Mouse (Mus musculus): ENCODE results near the gene Kng2.
"Not testable (repeated sequence)": the region's sequence is repeated elsewhere in the genome, so short reads cannot be mapped to it uniquely, and the experiment has no call there.

The Kng2 gene

DNA sequence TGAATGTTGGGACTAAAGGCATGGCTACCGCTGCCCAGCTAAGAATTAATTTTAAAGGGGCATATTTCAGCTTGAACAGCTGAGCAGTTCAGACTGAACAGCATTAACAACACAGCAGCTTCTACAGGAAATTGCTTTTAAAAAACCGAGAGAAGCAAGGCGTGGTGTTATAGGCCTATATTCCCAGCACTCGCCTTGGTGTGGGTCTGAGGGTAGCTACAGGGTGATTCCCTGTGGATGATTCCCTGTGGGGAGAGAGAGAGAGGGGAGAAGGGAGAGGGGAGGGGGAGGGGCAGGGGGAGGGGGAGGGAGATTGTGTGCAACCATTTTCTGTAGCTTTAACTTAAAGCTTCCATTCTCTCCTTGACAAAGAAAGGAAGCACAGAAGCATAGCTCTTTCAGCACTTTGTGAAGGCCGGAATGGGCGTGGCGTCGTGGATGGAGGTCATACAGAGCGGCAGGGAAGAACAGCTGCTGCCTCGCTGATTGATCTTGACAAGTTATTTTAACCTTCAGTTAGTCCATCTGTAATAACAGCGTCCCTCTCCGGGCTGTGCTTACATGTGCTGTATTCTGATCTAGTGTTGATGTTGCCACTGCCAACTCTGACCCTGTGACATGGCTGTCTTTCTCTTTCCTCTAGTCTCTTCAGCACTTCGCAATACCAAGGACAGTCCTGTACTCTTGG is 73.7 kb downstream of the Kng2 start:
- no peak for DNase-seq

DNA sequence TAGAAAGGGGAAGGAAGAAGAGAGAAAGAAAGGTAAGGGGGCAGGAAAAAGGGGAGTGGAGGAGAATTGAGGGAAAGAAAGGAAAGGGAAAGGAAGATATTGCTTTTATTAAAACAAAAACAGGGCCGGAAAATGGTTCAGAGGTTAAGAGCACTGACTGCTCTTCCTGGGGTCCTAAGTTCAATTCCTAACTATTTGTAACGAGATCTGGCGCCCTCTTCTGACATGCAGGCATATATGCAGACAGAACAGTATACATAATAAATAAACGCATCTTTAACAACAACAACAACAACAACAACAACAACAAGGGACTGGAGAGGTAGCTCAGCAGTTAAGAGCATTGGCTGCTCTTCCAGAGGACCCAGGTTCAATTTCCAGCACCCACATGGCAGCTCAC is 76.2 kb downstream of the Kng2 start:
- DNase-seq = no peak

DNA sequence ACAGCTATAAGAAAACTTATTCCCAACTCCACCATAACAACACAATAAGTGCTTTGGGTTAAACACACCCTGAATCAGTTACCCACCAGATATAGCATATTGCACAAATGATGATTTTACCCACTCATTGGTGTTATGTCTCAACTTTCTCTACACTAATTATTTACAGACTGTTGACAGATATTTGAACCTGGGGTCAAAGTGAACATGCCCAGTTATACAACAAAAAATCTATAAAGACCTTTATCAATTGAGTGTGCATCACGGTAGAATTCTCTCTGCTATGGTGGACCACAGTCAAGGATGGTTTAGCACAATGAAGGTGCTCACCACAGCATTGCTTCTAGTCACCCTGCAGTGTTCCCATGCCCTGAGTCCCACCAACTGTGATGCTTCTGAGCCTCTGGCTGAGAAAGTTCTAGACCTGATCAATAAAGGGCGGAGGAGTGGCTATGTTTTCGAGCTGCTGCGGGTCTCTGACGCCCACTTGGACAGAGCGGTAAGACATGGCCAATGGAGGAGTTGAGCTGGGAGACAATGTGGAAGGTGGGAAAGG is 78.4 kb downstream of the Kng2 start, which contains the start of gene Hrg:
TSS of gene Hrg (plus strand) at position 233 of the 556 bp plus-strand sequence.
- no peak for DNase-seq

DNA sequence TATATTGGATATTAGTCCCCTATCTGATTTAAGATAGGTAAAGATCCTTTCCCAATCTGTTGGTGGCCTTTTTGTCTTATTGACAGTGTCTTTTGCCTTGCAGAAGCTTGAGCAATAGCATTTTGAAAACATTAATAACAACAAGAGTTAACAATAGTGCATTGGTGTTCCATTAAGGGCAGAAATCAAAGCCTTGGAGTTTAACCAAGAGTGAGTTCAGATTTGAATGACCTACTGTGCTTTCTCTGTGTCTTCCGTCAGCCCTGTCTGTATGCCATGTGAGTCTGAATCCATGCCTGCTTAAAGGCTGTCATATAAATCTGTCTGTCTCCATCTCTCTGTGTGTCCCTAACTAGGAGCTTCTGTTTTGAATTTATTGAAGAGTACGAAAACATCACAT is 81.9 kb downstream of the Kng2 start:
- no peak for DNase-seq

DNA sequence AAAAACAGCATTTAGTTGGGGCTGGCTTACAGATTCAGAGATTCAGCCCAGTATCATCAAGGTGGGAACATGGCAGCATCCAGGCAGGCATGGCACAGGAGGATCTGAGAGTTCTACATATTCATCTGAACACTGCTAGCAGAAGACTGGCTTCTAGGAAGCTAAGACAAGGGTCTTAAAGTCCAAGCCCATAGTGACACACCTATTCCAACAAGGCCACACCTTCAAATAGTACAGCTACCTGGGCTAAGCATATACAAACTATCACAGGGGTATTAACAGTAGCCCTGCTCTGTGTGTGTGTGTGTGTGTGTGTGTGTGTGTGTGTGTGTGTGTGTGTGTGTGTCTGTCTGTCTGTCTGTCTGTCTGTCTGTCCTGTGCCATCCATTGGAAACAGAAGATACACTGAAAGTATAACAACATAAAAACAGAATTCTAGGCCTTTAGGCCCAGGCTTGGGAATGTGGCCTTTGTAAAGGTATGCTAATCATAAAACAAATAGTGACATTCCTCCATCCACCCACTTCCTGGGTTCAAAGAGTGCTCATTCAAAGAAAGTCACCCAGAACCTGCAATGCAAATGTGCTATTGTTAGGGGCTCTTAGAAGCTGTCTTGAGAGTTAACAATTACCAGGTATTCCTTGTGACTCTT is 87.3 kb downstream of the Kng2 start:
- DNase-seq = not testable (repeated sequence)

DNA sequence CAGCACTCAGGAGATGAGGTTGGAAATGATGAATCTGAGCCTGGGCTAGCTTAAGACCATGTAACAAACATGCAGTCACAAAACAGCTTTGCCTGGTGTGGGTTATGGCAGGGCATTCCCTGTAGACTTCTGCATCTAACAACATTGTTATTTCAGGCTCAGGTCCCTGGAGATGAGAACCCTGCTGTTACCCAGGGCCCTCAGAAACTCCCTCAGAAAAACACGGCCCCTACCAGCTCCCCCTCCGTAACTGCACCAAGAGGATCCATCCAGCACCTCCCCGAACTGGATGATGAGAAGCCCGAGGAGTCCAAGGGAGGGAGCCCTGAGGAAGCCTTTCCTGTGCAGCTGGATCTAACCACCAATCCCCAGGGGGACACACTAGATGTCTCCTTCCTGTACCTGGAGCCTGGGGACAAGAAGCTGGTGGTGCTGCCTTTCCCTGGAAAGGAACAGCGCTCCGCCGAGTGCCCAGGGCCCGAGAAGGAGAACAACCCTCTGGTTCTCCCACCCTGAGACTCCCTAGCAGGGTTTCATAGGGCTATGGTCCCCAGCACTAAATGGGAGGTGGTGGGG is 90.1 kb downstream of the Kng2 start:
- no peak for DNase-seq

DNA sequence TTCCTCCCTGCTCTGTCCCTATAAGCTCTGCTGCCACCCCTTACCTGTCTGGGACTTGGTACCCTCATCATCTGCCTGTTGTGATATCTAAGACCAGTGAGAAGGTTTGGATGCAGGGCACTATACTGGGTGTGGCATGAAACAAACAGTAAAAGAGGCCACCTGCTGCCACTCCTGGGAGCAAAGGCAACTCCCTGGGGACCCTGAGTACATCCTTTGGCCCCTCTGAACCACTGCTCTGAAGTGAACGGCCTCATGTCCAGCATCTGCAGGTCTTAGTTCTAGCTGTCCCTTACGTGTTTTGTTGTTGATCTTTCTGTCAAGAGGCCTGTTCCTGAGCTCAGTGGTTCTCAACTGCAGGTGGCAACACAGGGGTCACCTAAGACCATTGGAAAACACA is 90.7 kb downstream of the Kng2 start:
- DNase-seq = no peak

DNA sequence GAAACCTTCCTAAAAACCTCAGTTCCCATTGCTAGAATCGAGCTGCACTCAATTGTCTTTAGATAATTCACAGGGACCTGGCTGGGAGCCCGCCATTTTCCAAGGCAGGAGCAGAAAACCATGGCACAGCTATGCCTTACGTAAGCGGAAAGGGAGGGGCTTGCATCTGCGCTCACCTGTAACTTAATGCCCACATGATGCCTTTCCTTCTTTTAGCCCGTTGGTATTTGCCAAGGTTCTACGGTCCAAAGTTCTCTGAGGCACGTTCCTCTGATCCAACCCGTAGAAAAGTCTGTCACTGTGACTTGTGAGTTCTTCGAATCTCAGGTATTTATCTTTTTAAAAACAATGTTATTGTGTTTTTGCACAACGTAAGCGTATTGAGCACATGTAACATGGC is 91.7 kb downstream of the Kng2 start:
- DNase-seq = no peak
